Mouse (Mus musculus) neural tube, embryonic 13.5 days (tissue): Measurements from ENCODE around the gene Vps41. TPM values are rescaled to one million over a fixed set of nuclear protein-coding genes. Genes with fewer than 3 reads are reported as not detected.

Experiments used
- ATAC-seq: fragments of 200-750 bp; cut with Nextera tagmentation; 2 replicates; pipeline ENCODE4 v1.8.0; 2017; ENCODE audit warnings: low read depth, mild to moderate bottlenecking, moderate TSS enrichment, moderate library complexity
- H3K27ac ChIP-seq: fragments of 300-500 bp; sonication (generic); replicated peaks from 2 replicates; pipeline ENCODE4 v1.5.1; 2015; ENCODE audit warnings: moderate library complexity, mild to moderate bottlenecking, inconsistent platforms
- H3K27me3 ChIP-seq: fragments of 300-500 bp; sonication (generic); 2 replicates; pipeline ENCODE4 v1.6.1; 2015; ENCODE audit warnings: mild to moderate bottlenecking, inconsistent platforms
- H3K36me3 ChIP-seq: fragments of 300-500 bp; sonication (generic); 2 replicates; pipeline ENCODE4 v1.6.1; 2015; ENCODE audit warnings: mild to moderate bottlenecking, inconsistent platforms
- H3K4me1 ChIP-seq: fragments of 300-500 bp; sonication (generic); replicated peaks from 2 replicates; pipeline ENCODE4 v1.6.1; 2015; ENCODE audit warnings: inconsistent platforms
- H3K4me2 ChIP-seq: fragments of 300-500 bp; sonication (generic); 2 replicates; pipeline ENCODE4 v1.6.1; 2015; ENCODE audit warnings: inconsistent platforms, mild to moderate bottlenecking, moderate library complexity
- H3K4me3 ChIP-seq: fragments of 300-500 bp; sonication (generic); 2 replicates; pipeline ENCODE4 v1.5.1; 2015; ENCODE audit warnings: mild to moderate bottlenecking, inconsistent platforms
- H3K9ac ChIP-seq: fragments of 300-500 bp; sonication (generic); 2 replicates; pipeline ENCODE4 v1.6.1; 2015; ENCODE audit warnings: moderate library complexity, mild to moderate bottlenecking, inconsistent platforms
- H3K9me3 ChIP-seq: fragments of 300-500 bp; sonication (generic); 2 replicates; pipeline ENCODE4 v1.6.1; 2016; ENCODE audit warnings: inconsistent platforms
- WGBS: fragments of 180-500 bp; shearing (Covaris S2); methylation state at CpG from one replicate; pipeline ENCODE4 v1.1.7; 2015; 5-methylcytosine and 5-hydroxymethylcytosine counted together
- polyA plus RNA-seq: library from polyadenylated mRNA; unstranded; fragments of >200 nt; fragmentation: Nextera tagmentation; extraction: Ambion mirVana; gene quantifications from 2 replicates; pipeline ENCODE4 v1.2.1, GENCODE M21; 2015

Vps41 gene
- polyA plus RNA-seq, 1 experiment from 2014 or later: 108 TPM

DNA sequence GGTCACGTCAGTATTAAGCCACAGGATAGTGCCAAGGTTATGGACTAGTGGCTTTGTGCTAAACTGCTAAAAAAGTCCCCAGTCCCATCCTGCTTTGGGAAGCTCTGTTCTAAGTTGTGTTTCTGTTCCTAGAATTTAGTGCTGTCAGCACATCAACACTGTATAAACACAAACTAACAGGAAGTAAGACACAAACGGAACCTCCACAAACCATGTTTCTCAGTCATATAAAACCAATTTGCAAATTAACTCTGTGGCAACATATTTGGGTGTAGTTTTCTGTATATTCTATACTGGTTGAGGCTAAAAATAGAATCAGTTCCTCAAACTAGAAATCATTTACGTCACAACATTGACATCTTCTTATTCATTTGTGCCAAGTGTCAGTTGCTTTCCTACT, 83.3 kb downstream of the Vps41 start:
- Histone ChIP-seq H3K4me1 (no peaks in the 10 kb centered on the region), H3K9me3 (no peaks in the 10 kb centered on the region), H3K36me3 (no peaks in the 10 kb centered on the region), H3K9ac (no peak overlapping the region), H3K4me3 (no peak overlapping the region), H3K4me2 (no peak overlapping the region), H3K27ac (no peak overlapping the region), H3K27me3 (no peaks in the 10 kb centered on the region)
- ATAC-seq: no peak
- 90% methylated on average over 3 of the region's 3 CpGs for WGBS

DNA sequence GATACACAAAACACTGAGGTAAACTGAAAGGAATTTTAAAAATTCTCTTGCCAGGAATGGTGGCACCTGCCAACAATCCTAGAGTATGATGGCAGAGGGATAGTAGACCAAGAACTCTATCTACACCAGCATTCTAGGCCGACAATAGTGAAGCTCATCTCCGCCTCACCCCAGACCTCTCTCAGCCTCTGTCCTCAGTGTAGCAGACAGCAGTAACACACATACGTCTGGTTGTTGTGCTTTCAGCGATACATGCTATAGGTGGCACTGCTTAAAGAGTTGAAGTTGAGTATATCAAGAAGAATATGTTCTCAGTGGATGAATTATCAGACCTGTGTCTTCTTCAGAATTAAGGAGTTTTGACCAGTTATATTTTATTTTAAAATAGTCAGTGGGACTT, 92.4 kb downstream of the Vps41 start:
- H3K4me1 ChIP-seq: no peaks in the 10 kb centered on the region; the same call in 1 of the 2 replicates
- WGBS: 80% methylated on average over 4 of the region's 4 CpGs
- peaks cover 11% of the 10 kb centered on the region; the same call in 1 of the 2 replicates for H3K36me3 ChIP-seq
- no peaks in the 10 kb centered on the region for H3K27me3 ChIP-seq
- ATAC-seq: no peak
- H3K9ac ChIP-seq: no peak overlapping the region
- no peak overlapping the region for H3K4me2 ChIP-seq
- H3K27ac ChIP-seq: no peak overlapping the region
- no peaks in the 10 kb centered on the region for H3K9me3 ChIP-seq
- no peak overlapping the region for H3K4me3 ChIP-seq

DNA sequence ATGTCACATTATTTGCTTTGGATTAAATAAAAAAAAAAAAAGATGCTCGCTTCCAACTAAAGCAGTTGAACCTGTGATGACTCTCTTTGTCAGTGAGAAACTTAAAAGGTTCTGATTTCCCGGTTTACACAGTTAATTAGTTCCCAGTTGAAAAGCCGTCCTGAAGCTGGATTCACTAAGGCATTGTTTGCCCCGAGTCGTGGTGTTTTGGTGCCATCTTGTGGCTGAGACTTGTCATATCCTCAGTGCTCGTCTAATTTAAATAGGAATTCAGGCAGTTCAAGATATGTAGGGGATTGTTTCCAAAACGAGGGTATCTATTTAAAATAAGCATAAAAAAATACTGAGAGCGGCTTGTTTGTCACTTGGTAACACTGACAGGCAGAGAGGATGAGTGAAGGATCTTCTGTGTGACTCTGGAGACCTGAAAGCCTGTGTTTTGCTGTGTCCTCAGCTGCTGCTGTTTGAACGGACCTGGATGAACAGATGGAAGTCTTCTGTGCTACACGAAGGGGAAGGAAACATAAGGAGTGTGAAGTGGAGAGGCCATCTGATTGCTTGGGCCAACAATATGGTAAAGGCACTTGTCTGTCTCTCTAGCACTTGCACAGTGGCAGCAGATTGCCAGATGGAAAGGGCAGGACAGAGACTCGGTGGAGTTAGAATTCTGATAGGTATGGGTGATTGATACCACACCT, 93.0 kb downstream of the Vps41 start:
- Histone ChIP-seq H3K27ac (no peak overlapping the region), H3K4me3 (no peak overlapping the region), H3K9ac (0 out of 2 replicates have a peak overlapping the region, but pooled peaks have one; percentile 23), H3K4me1 (no peaks in the 10 kb centered on the region; the same call in 1 of the 2 replicates), H3K27me3 (no peaks in the 10 kb centered on the region), H3K9me3 (no peaks in the 10 kb centered on the region), H3K36me3 (peaks cover 18% of the 10 kb centered on the region), H3K4me2 (no peak overlapping the region)
- peak; percentile 89 for ATAC-seq
- WGBS: 17% methylated on average over 11 of the region's 11 CpGs

DNA sequence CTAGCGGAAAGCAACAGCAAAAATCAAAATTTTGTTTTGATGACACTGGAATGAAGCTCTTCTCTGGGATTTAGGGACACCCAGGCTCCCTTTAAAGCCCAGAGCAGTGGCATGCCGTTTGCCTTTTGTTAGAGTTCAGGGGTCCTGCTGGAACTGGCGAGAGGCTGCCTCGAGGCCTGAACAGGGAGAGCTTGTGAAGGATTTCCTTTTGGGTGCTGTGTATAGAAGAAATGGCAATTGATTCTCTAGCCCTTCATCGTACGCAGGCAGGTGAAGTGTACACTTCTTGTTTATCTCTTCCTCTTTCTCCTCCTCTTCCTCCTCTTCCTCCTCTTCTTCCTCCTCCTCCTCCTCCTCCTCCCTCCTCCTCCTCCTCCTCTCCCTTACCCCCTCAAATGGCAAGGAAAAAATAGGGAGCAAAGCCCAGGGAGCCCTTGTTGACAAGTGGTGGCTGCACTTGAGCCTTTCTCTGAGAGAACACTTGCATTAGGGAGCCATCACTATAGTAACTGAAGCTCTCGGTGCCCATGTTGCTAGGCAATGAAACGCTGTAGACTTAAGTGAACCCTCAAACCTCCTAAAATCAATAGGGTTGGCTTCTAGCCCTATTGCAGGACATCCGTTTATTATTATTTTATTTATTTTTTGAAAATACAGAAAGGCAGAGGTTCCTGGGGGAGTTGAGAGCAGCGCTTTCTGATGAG, 107.5 kb downstream of the Vps41 start:
- Histone ChIP-seq H3K27ac (peak overlapping the region; percentile 49; the same call in 1 of the 2 replicates), H3K4me1 (peaks cover 18% of the 10 kb centered on the region; the same call in 1 of the 2 replicates), H3K36me3 (peaks cover 8% of the 10 kb centered on the region), H3K4me3 (no peak overlapping the region), H3K4me2 (no peak overlapping the region), H3K9ac (no peak overlapping the region), H3K27me3 (no peaks in the 10 kb centered on the region), H3K9me3 (no peaks in the 10 kb centered on the region)
- WGBS: 64% methylated on average over 10 of the region's 10 CpGs
- ATAC-seq: peak; percentile 76; the same call in 1 of the 2 replicates

DNA sequence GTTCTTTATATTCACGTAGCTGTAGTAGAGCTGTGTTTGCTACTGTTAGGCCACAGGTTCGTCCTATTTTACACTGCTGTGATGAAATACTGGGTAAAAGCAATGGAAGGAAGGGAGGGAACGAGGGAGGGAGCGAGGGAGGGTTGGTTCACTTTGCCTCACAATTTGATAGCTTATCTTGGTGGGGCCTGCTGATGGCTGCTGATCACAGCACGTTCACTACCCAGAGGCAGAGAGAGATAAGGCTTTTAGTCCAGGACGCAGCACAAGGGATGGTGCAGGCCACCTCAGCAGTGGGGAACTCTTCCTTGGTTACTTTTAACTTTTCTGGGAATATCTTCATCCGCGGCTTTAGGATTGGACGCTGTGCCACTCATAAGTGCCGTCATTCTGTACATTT, 109.9 kb downstream of the Vps41 start:
- no peak overlapping the region for H3K4me2 ChIP-seq
- H3K27ac ChIP-seq: no peak overlapping the region
- H3K4me1 ChIP-seq: peaks cover 18% of the 10 kb centered on the region; the same call in 1 of the 2 replicates
- H3K4me3 ChIP-seq: no peak overlapping the region
- no peaks in the 10 kb centered on the region for H3K9me3 ChIP-seq
- peaks cover 8% of the 10 kb centered on the region for H3K36me3 ChIP-seq
- no peak overlapping the region for H3K9ac ChIP-seq
- WGBS: 90% methylated on average over 10 of the region's 10 CpGs
- H3K27me3 ChIP-seq: no peaks in the 10 kb centered on the region
- no peak for ATAC-seq

DNA sequence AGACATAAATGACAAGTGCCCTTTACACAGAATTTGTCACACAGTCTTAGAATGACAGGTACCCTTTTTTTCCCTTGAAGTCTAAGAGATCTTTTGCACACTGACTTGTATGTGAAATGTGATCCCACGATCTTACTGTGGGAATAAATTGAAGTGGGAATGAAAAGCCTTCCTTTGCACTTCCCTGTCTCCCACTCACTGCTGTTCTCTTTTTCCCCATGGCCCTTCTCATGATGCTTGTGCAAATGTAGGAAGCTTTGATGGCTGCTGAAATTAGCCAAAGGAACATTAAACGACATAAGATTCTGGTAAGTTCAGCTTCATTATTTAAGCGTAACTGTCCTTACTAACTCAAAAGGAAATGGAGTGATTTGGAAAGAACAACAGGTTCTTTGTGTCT, 113.4 kb downstream of the Vps41 start:
- Histone ChIP-seq H3K9me3 (no peaks in the 10 kb centered on the region), H3K9ac (no peak overlapping the region), H3K4me3 (no peak overlapping the region), H3K27me3 (no peaks in the 10 kb centered on the region), H3K27ac (no peak overlapping the region), H3K4me1 (no peaks in the 10 kb centered on the region), H3K36me3 (peaks cover 8% of the 10 kb centered on the region), H3K4me2 (no peak overlapping the region)
- WGBS: 79% methylated on average over 3 of the region's 3 CpGs
- ATAC-seq: no peak

DNA sequence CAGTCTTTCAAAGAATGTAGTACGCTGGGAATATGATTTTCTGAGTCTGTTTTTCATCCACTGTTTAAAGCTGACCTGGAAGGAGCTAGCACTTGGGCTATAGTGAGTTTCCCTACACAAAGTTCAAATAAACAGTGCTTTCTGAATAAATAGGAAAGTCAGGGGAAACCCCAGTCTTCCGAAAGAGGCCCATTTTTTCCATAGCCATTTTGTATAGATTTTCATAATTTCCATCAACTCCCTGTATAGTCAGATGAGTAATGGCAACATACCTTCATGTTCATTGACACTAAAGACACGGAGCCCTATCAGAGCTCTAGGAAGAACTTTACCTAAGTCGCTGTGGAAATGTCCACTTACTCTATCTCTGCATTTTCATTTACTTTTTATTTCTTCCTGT, 122.1 kb downstream of the Vps41 start:
- no peak for ATAC-seq
- Histone ChIP-seq H3K9ac (no peak overlapping the region), H3K27ac (no peak overlapping the region), H3K4me3 (no peak overlapping the region), H3K4me2 (no peak overlapping the region), H3K9me3 (no peaks in the 10 kb centered on the region), H3K36me3 (no peaks in the 10 kb centered on the region), H3K27me3 (no peaks in the 10 kb centered on the region), H3K4me1 (no peaks in the 10 kb centered on the region)
- WGBS: 93% methylated on average over 4 of the region's 4 CpGs

DNA sequence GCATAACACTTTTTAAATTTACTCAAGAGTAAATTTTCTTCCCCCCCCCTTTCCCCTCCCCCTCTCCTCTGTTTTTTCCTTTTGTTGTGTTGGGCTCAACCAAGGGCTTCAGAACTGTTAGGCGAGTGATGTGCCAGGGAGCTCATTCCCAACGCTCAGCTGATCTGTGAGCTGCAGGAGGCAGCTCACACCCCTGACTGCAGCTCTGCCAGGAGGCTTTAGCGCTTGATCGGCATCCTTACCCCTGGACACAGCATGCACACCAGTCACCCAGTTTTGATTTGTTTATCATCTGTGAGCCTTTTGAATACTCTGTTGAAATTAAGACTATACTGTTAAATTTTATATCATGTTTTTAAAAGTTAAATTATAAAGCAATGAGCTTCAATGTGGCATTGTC, 123.3 kb downstream of the Vps41 start:
- Histone ChIP-seq H3K9me3 (no peaks in the 10 kb centered on the region), H3K36me3 (peaks cover 3% of the 10 kb centered on the region), H3K9ac (no peak overlapping the region), H3K4me1 (no peaks in the 10 kb centered on the region), H3K4me3 (no peak overlapping the region), H3K27ac (no peak overlapping the region), H3K4me2 (no peak overlapping the region), H3K27me3 (no peaks in the 10 kb centered on the region)
- 65% methylated on average over 4 of the region's 4 CpGs for WGBS
- ATAC-seq: no peak

DNA sequence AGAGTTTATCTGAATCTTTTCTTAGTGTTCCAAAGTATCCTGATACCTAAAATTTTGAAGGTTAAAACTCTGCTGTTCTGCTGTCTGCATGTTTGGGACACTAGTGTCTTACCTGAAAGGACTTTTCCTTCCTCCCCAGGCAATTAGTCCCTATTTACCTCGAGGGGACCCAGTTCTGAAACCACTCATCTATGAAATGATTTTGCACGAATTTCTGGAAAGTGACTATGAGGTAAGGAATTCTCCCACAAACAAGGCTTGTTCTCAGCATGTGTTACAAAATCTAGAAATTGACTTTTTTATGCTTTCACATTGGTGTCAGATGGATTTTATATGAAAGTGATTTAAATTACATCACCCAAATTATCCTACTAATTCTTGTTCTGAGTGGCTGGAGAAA, 123.9 kb downstream of the Vps41 start:
- H3K9ac ChIP-seq: no peak overlapping the region
- no peak for ATAC-seq
- no peak overlapping the region for H3K4me2 ChIP-seq
- no peaks in the 10 kb centered on the region for H3K27me3 ChIP-seq
- H3K27ac ChIP-seq: no peak overlapping the region
- no peak overlapping the region for H3K4me3 ChIP-seq
- no peaks in the 10 kb centered on the region for H3K4me1 ChIP-seq
- 72% methylated on average over 2 of the region's 2 CpGs for WGBS
- H3K9me3 ChIP-seq: no peaks in the 10 kb centered on the region
- H3K36me3 ChIP-seq: peaks cover 9% of the 10 kb centered on the region

DNA sequence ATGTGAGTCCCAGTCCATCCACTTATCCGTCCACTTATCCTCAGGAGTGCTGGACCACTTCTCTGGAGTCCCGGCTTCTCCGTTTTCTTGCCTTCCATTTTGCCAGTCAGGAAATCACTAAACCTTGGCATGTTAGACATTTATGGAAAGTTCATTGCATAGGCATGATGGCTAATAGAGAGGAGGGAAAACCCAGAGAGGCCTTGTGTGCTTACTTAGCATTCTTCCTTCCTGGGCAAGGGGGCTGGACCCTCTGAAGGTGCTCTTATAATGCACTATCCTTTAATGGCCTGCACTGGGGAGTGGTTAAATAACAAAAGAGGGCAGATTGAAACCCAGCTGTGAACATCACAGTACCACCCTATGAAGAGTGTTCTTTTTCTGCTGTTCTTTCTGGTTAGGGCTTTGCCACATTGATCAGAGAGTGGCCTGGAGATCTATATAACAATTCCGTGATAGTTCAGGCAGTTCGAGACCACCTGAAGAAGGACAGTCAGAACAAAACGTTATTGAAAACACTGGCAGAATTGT, 124.7 kb downstream of the Vps41 start:
- 83% methylated on average over 6 of the region's 6 CpGs for WGBS
- no peak for ATAC-seq
- H3K9ac ChIP-seq: no peak overlapping the region

DNA sequence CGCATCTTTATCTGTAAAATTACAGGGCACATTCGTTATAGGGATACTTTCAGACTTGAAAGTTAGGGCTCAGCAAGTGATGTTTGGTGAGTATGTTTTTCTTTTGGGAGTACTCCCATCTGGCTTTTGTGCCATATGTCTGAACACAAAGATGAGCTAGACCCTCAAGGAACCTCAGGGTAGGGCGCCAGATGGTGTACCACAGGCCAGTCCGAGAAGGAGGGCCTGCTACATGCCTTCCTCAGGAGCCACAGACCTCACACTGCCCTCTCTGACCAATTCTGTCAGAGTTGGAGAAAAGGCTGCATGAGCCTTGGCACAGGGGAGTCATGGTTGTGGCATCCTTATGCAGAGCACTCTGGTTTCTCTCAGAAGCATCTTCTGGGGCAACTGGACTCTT, 125.5 kb downstream of the Vps41 start:
- WGBS: 80% methylated on average over 4 of the region's 4 CpGs
- no peaks in the 10 kb centered on the region for H3K27me3 ChIP-seq
- no peak overlapping the region for H3K9ac ChIP-seq
- ATAC-seq: no peak
- no peak overlapping the region for H3K4me3 ChIP-seq
- no peak overlapping the region for H3K4me2 ChIP-seq
- H3K36me3 ChIP-seq: peaks cover 17% of the 10 kb centered on the region
- no peaks in the 10 kb centered on the region for H3K4me1 ChIP-seq
- H3K9me3 ChIP-seq: no peaks in the 10 kb centered on the region
- no peak overlapping the region for H3K27ac ChIP-seq

More for the DNA sequence above, 124.7 kb downstream of the Vps41 start:
- no peak overlapping the region for H3K4me2 ChIP-seq
- no peak overlapping the region for H3K27ac ChIP-seq
- no peaks in the 10 kb centered on the region for H3K27me3 ChIP-seq
- no peaks in the 10 kb centered on the region for H3K4me1 ChIP-seq
- peaks cover 17% of the 10 kb centered on the region for H3K36me3 ChIP-seq
- H3K4me3 ChIP-seq: no peak overlapping the region
- no peaks in the 10 kb centered on the region for H3K9me3 ChIP-seq

DNA sequence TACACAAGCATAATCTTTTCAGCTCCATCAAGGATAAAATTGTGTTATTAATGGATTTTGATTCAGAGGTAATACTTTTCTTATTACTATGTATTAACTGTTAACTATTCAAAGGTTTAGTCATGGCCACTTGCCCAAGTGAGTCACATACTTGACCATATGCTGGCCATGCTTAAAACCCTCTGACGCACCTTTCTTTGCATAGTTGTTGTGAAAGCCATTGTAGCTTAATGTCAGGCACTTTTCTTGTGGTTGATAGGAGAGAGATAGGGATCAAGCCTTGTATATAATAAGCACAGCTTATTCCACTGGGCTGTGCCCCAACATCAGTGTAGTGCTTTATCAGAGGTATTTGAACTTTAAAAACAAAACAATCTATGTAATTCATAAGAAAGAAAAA, 126.5 kb downstream of the Vps41 start:
- no peak for ATAC-seq
- Histone ChIP-seq H3K9me3 (no peaks in the 10 kb centered on the region), H3K27me3 (no peaks in the 10 kb centered on the region), H3K4me2 (no peak overlapping the region), H3K36me3 (peaks cover 18% of the 10 kb centered on the region), H3K9ac (no peak overlapping the region), H3K4me3 (no peak overlapping the region), H3K4me1 (no peaks in the 10 kb centered on the region), H3K27ac (no peak overlapping the region)
- WGBS: 96% methylated on average over 1 of the region's 1 CpGs
